Mouse (Mus musculus) midbrain, embryonic 12.5 days (tissue): ENCODE measurements at regions not wholly inside any gene's neighbourhood (a gene's known extent, or its start where the extent isn't known, plus 50 kb on each side); places are given as distances from the start of the nearest gene placed in this dataset.

Source experiments
- ATAC-seq: fragments of 200-750 bp; cut with Nextera tagmentation; 2 replicates; pipeline ENCODE4 v1.8.0; 2017; ENCODE audit warnings: low read depth, moderate TSS enrichment, moderate library complexity; ENCODE audit not compliant: low FRiP score
- H3K27ac ChIP-seq: fragments of 300-500 bp; sonication (generic); replicated peaks from 2 replicates; pipeline ENCODE4 v1.5.1; 2016; ENCODE audit warnings: mild to moderate bottlenecking
- H3K27me3 ChIP-seq: fragments of 300-500 bp; sonication (generic); 2 replicates; pipeline ENCODE4 v1.6.1; 2016; ENCODE audit warnings: mild to moderate bottlenecking
- H3K36me3 ChIP-seq: fragments of 300-500 bp; sonication (generic); 2 replicates; pipeline ENCODE4 v1.6.1; 2016
- H3K4me1 ChIP-seq: fragments of 300-500 bp; sonication (generic); 2 replicates; pipeline ENCODE4 v1.6.1; 2016
- H3K4me2 ChIP-seq: fragments of 300-500 bp; sonication (generic); replicated peaks from 2 replicates; pipeline ENCODE4 v1.6.1; 2016; ENCODE audit warnings: mild to moderate bottlenecking, moderate library complexity
- H3K4me3 ChIP-seq: fragments of 300-500 bp; sonication (generic); 2 replicates; pipeline ENCODE4 v1.5.1; 2016; ENCODE audit warnings: mild to moderate bottlenecking
- H3K9ac ChIP-seq: fragments of 300-500 bp; sonication (generic); replicated peaks from 2 replicates; pipeline ENCODE4 v1.6.1; 2016; ENCODE audit warnings: mild to moderate bottlenecking, moderate library complexity
- H3K9me3 ChIP-seq: fragments of 300-500 bp; sonication (generic); 2 replicates; pipeline ENCODE4 v1.6.1; 2016; ENCODE audit warnings: mild to moderate bottlenecking
- WGBS: fragments of 180-500 bp; shearing (Covaris S2); methylation state at CpG from one replicate; pipeline ENCODE4 v1.1.7; 2016; 5-methylcytosine and 5-hydroxymethylcytosine counted together

- Histone ChIP-seq H3K9ac (no peak overlapping the region), H3K4me3 (no peak overlapping the region), H3K36me3 (no peaks in the 10 kb centered on the region), H3K4me2 (no peak overlapping the region), H3K27ac (no peak overlapping the region), H3K9me3 (no peaks in the 10 kb centered on the region), H3K4me1 (no peaks in the 10 kb centered on the region), H3K27me3 (no peaks in the 10 kb centered on the region)
- WGBS, result 83% methylated on average over 9 of the region's 9 CpGs
- ATAC-seq, result no peak
Observed at GRCm38 (mm10) chr19:48864151-48864740, 658.4 kb downstream of the Sorcs3 start.

- Histone ChIP-seq H3K9me3 (no peaks in the 10 kb centered on the region), H3K4me3 (no peak overlapping the region), H3K9ac (no peak overlapping the region), H3K27ac (no peak overlapping the region), H3K4me2 (no peak overlapping the region), H3K36me3 (no peaks in the 10 kb centered on the region), H3K4me1 (no peaks in the 10 kb centered on the region), H3K27me3 (no peaks in the 10 kb centered on the region)
- ATAC-seq, result no peak
Observed at GRCm38 (mm10) chr19:48871601-48872000, 665.8 kb downstream of the Sorcs3 start.

- Histone ChIP-seq H3K4me1 (no peaks in the 10 kb centered on the region), H3K27me3 (no peaks in the 10 kb centered on the region), H3K27ac (no peak overlapping the region), H3K4me3 (no peak overlapping the region), H3K36me3 (no peaks in the 10 kb centered on the region), H3K9me3 (no peaks in the 10 kb centered on the region), H3K4me2 (no peak overlapping the region), H3K9ac (no peak overlapping the region)
- 79% methylated on average over 3 of the region's 3 CpGs for WGBS
- ATAC-seq, result no peak
Observed at GRCm38 (mm10) chr19:48881526-48882195, 675.8 kb downstream of the Sorcs3 start.

GRCm38 (mm10) chr19:48908236-48908635, 702.4 kb downstream of the Sorcs3 start:
- no peak for ATAC-seq
- no peaks in the 10 kb centered on the region for H3K36me3 ChIP-seq
- no peak overlapping the region for H3K4me2 ChIP-seq
- no peak overlapping the region for H3K9ac ChIP-seq
- H3K9me3 ChIP-seq, result no peaks in the 10 kb centered on the region
- no peaks in the 10 kb centered on the region for H3K4me1 ChIP-seq
- no peak overlapping the region for H3K4me3 ChIP-seq
- H3K27ac ChIP-seq, result no peak overlapping the region
- no peaks in the 10 kb centered on the region for H3K27me3 ChIP-seq

- Histone ChIP-seq H3K27ac (no peak overlapping the region), H3K9ac (no peak overlapping the region), H3K4me2 (no peak overlapping the region), H3K27me3 (no peaks in the 10 kb centered on the region), H3K36me3 (no peaks in the 10 kb centered on the region), H3K4me3 (no peak overlapping the region), H3K9me3 (no peaks in the 10 kb centered on the region), H3K4me1 (no peaks in the 10 kb centered on the region)
- 59% methylated on average over 3 of the region's 3 CpGs for WGBS
- ATAC-seq, result 0 out of 2 replicates have a peak, but pooled peaks have one; percentile 16
Observed at GRCm38 (mm10) chr19:48913011-48913410, 707.2 kb downstream of the Sorcs3 start.

GRCm38 (mm10) chr19:48919638-48920037, 713.8 kb downstream of the Sorcs3 start:
- peak; percentile 66; the same call in 1 of the 2 replicates for ATAC-seq
- Histone ChIP-seq H3K4me1 (no peaks in the 10 kb centered on the region), H3K27me3 (no peaks in the 10 kb centered on the region; the same call in 1 of the 2 replicates), H3K9ac (no peak overlapping the region), H3K4me2 (no peak overlapping the region), H3K36me3 (no peaks in the 10 kb centered on the region), H3K4me3 (no peak overlapping the region), H3K27ac (no peak overlapping the region), H3K9me3 (no peaks in the 10 kb centered on the region)
- WGBS, result 45% methylated on average over 6 of the region's 6 CpGs

GRCm38 (mm10) chr19:48947646-48948045, 741.8 kb downstream of the Sorcs3 start:
- no peak overlapping the region for H3K9ac ChIP-seq
- WGBS, result 85% methylated on average over 3 of the region's 3 CpGs

More at GRCm38 (mm10) chr19:48947646-48948045, 741.8 kb downstream of the Sorcs3 start:
- no peaks in the 10 kb centered on the region for H3K27me3 ChIP-seq
- no peak overlapping the region for H3K4me2 ChIP-seq
- H3K4me3 ChIP-seq, result no peak overlapping the region
- H3K4me1 ChIP-seq, result no peaks in the 10 kb centered on the region
- no peak overlapping the region for H3K27ac ChIP-seq
- H3K36me3 ChIP-seq, result no peaks in the 10 kb centered on the region
- H3K9me3 ChIP-seq, result no peaks in the 10 kb centered on the region
- ATAC-seq, result no peak
